Mouse (Mus musculus): ENCODE measurements around the gene Grm8.

DNA sequence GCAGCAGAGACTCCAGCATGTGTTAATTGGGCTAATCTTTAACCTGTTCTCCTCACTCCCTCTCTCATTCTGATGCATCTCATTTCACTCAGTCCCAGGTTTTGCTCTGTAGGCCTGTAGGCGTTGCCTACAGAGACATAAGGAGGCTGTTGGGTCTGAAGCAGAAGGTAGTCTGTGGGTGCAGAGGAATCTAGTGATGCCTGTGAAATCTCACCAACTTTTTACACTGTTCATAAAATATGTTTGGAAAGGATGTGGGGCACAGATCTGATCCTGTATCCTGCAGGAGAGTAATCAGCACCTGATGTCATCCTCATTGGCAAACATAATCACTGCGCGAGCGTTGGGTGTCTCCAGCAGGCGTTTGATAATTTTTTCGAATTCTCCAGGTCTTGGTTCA, 372.9 kb downstream of the Grm8 start:
- TF ChIP-seq HCFC1 (IDR thresholded peaks at IDR 0.05; ENCODE audit: borderline replicate concordance, insufficient read depth, low read length) (no peak), ZC3H11A (IDR thresholded peaks at IDR 0.05; ENCODE audit: borderline replicate concordance, low read depth, low read length) (no peak)

Data from ES-E14 (cell line).